Mouse (Mus musculus): Measurements from ENCODE around the gene Mnat1.

DNA sequence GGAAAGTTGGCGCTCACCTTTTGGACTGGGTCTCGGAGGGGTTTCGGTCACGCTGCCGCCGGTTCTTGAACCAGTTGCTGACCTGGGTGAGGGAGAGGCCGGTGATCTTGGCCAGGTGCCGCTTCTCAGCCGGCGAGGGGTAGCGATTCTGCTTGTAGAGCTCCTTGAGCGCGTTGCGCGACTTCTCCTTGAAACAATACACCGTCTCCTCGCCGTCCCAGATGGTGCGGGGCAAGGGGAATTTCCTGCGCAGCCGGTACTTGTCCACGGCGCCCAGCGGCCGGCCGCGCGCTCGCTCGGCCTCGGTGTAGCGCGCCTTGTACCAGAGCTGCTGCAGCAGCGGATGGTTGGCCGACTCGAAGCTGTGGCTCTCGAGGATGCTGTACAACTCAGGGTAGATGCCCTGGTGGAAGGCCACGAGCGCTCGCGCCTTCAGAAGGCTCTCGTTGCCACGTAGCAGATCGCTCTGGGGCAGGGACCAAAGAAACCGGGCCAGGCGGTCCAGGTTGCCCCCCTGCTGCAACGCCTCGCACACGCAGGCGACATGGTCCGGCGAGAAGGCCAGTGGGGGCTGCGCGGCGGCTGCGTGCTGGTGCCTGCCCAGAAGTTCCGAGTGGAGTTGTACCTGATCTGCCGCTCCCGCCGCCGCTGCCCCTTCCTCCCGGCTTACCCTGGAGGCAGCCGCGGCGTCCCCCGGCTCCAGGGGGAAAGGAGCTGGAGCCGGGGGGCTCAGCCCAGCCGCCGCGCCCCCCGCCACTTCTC is 11.0 kb upstream of the Mnat1 start:
- TF ChIP-seq ETS1 (conservative IDR thresholded peaks at IDR 0.05; ENCODE audit: low read depth, low read length) = no peak
- no peak for TF ChIP-seq EP300 (IDR thresholded peaks at IDR 0.05; ENCODE audit: low read length)
- no peak; the same call in 1 of the 2 replicates for TF ChIP-seq POLR2A (IDR thresholded peaks at IDR 0.05; ENCODE audit: low read depth, low read length)
- TF ChIP-seq JUND (conservative IDR thresholded peaks at IDR 0.05; ENCODE audit: low read depth, low read length) = no peak
- TF ChIP-seq TCF12 (IDR thresholded peaks at IDR 0.05; ENCODE audit: low read depth, low read length) = no peak
- no peak for TF ChIP-seq E2F4 (IDR thresholded peaks at IDR 0.05; ENCODE audit: insufficient replicate concordance, low read depth, low read length)
